Mouse (Mus musculus): ENCODE data around the gene Capn11. TPM values are rescaled to one million over a fixed set of nuclear protein-coding genes. Genes with fewer than 3 reads are reported as not detected.

Capn11 gene
- polyA plus RNA-seq, 1 experiment, result not detected

DNA sequence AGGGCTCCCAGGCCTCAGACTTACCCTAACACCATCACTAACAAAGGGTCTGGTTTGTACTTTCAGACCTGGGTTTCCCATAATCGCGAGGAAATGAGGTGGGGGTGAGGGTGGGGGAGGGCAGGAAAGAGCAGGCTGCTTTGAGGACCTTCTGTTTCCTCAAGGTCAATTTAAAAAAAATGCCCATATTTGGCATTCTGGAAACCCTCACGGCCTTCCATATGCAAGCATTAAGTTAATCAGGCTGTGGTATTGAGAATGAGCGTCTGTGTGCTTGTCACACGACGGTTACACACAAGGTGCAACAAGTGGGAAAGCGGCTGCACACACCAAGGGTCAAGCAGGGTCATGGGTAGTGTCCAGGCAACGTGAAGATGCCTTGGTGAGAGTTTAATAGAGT is 47.1 kb downstream of the Capn11 start:
- H3K4me3 ChIP-seq (ENCODE audit: insufficient read depth, low read depth, low read length), result no peak overlapping the region
- no peaks in the 10 kb centered on the region for H3K4me1 ChIP-seq (ENCODE audit: control insufficient read depth, insufficient read depth, low read length)
- no peak overlapping the region for H3K27ac ChIP-seq (ENCODE audit: insufficient read depth, low read depth, low read length)
- TF ChIP-seq CTCF (IDR thresholded peaks at IDR 0.05; ENCODE audit: insufficient read depth, low read depth, low read length), result no peak
- no peak for TF ChIP-seq POLR2A (IDR thresholded peaks at IDR 0.05; ENCODE audit: insufficient read depth, low read depth, low read length)
- WGBS, result 83% methylated on average over 8 of the region's 8 CpGs

DNA sequence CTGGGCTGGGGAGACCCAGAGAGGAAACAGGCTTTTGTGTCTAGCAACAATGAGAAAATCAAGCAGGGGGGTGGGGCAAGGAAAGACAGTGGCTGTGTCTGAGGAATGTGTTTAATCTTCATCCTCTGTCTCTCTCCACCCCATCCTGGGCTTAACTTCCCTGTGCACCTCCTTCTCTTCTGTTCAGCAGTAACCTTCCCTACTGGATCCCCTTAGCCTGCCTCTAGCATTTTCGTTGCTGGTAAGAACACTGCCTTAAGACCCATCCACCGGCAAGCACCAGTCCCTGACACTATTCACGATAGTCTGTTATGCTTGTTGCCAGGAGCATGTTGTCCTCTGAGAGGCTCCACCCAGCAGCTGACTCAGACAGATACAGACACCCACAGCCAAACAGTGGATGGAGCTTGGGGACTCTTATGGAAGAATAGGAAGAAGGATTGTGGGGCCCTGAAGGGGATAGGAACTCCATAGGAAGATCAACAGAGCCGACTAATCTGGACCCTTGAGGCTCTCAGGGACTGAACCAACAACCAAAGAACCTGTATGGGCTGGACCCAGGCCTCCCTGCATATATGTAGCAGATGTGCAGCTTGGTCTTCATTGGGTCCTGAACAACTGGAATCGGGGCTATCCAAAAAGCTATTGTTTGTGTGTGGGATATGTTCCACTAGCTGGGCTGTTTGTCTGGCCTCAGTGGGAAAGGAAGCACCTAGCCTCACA is 48.8 kb downstream of the Capn11 start:
- H3K4me1 ChIP-seq (ENCODE audit: control insufficient read depth, insufficient read depth, low read length), result no peaks in the 10 kb centered on the region
- WGBS, result 30% methylated on average over 5 of the region's 5 CpGs
- H3K4me3 ChIP-seq (ENCODE audit: insufficient read depth, low read depth, low read length), result no peak overlapping the region
- no peak overlapping the region for H3K27ac ChIP-seq (ENCODE audit: insufficient read depth, low read depth, low read length)
- TF ChIP-seq CTCF (IDR thresholded peaks at IDR 0.05; ENCODE audit: insufficient read depth, low read depth, low read length) (no peak), POLR2A (IDR thresholded peaks at IDR 0.05; ENCODE audit: insufficient read depth, low read depth, low read length) (no peak)

DNA sequence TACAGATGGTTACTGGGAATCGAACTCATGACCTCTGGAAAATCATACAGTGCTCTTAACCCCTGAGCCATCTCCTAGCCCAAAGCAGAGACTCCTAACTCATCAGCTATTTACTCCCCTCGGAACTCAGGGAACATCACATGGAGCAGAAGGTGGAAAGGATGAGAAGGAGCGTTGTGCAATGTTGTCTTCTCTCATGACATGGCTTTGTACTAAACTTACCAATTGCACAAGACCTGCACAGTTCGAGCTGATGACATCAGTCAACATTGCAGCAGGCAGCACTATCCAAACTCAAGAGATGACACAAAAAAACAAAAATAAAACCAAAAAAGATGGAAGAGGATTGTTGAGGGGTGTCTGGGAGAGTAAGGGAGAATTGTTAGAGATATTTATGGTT is 50.7 kb downstream of the Capn11 start:
- TF ChIP-seq CTCF (IDR thresholded peaks at IDR 0.05; ENCODE audit: insufficient read depth, low read depth, low read length) (no peak), POLR2A (IDR thresholded peaks at IDR 0.05; ENCODE audit: insufficient read depth, low read depth, low read length) (no peak)
- Histone ChIP-seq H3K27ac (ENCODE audit: insufficient read depth, low read depth, low read length) (no peak overlapping the region), H3K4me1 (ENCODE audit: control insufficient read depth, insufficient read depth, low read length) (no peaks in the 10 kb centered on the region), H3K4me3 (ENCODE audit: insufficient read depth, low read depth, low read length) (no peak overlapping the region)
- WGBS, result 91% methylated on average over 4 of the region's 4 CpGs

DNA sequence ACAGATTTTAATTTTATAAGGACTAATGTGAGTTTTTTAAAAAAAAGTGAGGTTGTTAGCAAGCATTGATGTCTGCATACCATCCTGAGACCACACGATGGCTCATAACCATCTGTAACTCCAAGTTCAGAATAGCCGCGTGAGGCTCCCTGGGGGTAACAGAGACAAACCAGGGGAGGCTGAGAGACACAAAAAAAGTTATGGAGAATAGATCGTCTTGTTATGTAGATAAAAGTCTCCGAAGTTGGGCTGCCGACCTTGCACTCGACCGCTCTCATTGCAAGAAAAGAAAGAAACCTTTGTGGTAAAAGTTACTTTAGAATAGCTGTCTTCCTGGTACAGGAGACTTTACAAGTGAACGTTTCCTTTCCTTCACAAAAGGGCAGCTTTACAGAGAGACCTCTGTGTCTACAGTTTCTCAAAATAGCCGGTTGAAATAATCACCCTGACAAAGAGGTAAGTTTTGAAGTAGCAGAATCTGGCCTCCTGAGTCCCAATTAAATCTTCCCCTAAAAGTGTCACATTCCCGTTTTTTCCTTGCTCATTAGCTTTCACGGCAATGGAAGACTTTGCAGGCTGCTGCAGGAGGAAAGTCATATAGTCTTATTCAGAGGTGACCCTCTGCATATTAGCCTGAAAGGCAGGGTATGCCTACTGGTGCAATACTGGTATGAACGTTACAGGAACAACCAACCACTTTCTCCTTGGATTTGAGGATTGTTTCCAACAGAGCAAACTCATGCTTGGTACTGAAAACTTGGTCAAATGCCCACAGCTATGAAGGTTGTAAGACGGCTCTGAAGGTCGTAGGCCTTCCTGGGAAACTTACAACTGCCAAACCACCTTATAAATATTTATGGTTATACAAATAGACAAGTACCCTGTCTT is 51.9 kb downstream of the Capn11 start:
- 61% methylated on average over 15 of the region's 15 CpGs for WGBS
- H3K4me1 ChIP-seq (ENCODE audit: control insufficient read depth, insufficient read depth, low read length), result no peaks in the 10 kb centered on the region
- no peak overlapping the region for H3K27ac ChIP-seq (ENCODE audit: insufficient read depth, low read depth, low read length)
- TF ChIP-seq POLR2A (IDR thresholded peaks at IDR 0.05; ENCODE audit: insufficient read depth, low read depth, low read length), result no peak
- TF ChIP-seq CTCF (IDR thresholded peaks at IDR 0.05; ENCODE audit: insufficient read depth, low read depth, low read length), result no peak
- no peak overlapping the region for H3K4me3 ChIP-seq (ENCODE audit: insufficient read depth, low read depth, low read length)

DNA sequence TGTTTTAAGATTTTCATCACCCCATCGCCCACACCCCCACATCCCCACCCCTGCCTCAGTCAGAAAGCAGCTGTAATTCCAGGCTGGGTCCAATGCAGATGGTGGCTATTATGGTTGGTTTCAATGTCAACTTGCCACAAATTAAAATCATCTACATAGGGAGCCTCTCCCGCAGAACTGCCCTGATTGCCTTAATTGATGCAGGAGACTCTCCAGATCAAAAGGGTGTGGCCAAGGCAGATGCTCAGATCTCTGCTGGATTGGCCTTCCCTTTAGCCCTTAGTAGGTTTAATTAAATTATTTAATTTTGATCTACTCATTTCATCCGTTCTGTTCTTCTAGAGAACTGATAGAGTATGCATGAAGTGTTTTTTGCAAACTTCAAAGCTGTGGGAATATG is 56.1 kb downstream of the Capn11 start:
- Histone ChIP-seq H3K4me3 (ENCODE audit: insufficient read depth, low read depth, low read length) (no peak overlapping the region), H3K27ac (ENCODE audit: insufficient read depth, low read depth, low read length) (no peak overlapping the region), H3K4me1 (ENCODE audit: control insufficient read depth, insufficient read depth, low read length) (peaks cover 5% of the 10 kb centered on the region)
- 81% methylated on average over 3 of the region's 3 CpGs for WGBS
- TF ChIP-seq CTCF (IDR thresholded peaks at IDR 0.05; ENCODE audit: insufficient read depth, low read depth, low read length), result no peak
- TF ChIP-seq POLR2A (IDR thresholded peaks at IDR 0.05; ENCODE audit: insufficient read depth, low read depth, low read length), result no peak

DNA sequence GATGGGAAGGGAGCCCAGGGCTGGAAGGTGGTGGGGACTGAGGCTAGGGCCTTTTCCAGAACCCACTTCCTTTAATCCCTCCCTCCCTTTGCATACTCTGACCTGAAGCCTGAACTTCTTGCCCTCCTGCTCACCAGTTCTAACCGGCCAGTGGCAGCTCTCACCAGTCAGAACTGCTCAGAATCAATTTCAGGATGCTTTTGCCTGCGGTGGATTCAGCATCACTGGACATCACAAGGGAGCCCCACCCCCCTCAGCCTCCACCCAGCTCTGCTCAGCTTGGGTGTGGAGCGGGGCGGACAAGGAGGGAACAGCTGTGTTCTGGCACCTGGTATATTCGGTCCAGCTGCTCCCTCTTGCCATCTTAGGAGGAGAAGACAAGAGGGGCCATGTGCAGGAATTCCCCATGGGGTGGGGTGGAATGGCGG is 57.2 kb downstream of the Capn11 start, which contains the start of gene Mymx:
Mymx (minus strand) TSS at position 226 of the 428 bp plus-strand sequence.
- Histone ChIP-seq H3K4me1 (ENCODE audit: control insufficient read depth, insufficient read depth, low read length) (peaks cover 10% of the 10 kb centered on the region), H3K4me3 (ENCODE audit: insufficient read depth, low read depth, low read length) (no peak within 1 kb of the TSS), H3K27ac (ENCODE audit: insufficient read depth, low read depth, low read length) (no peak within 1 kb of the TSS)
- 72% methylated on average over 6 of the region's 6 CpGs for WGBS
- TF ChIP-seq POLR2A (IDR thresholded peaks at IDR 0.05; ENCODE audit: insufficient read depth, low read depth, low read length), result no peak

DNA sequence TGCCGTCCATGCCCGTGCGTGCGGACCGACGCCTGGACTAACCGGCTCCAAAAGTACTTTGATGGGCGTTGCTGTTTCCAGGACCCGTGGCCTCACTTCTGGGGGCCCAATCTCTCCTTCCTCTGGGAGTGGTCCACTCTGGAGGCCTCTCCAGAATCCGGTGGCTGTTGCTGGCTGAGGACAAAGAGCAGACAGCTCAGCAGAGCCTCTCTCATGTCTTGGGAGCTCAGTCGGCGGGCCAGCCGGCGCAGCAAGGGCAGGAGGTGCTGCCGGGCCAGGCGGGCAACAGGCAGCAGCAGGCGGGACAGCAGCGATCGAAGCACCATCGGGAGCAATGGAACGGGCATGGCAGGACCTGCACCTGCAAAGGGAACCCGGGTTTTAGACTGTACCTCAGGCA is 57.8 kb downstream of the Capn11 start:
- H3K27ac ChIP-seq (ENCODE audit: insufficient read depth, low read depth, low read length), result no peak overlapping the region
- H3K4me3 ChIP-seq (ENCODE audit: insufficient read depth, low read depth, low read length), result no peak overlapping the region
- H3K4me1 ChIP-seq (ENCODE audit: control insufficient read depth, insufficient read depth, low read length), result peaks cover 16% of the 10 kb centered on the region
- WGBS, result 58% methylated on average over 22 of the region's 22 CpGs
- no peak for TF ChIP-seq POLR2A (IDR thresholded peaks at IDR 0.05; ENCODE audit: insufficient read depth, low read depth, low read length)
- TF ChIP-seq CTCF (IDR thresholded peaks at IDR 0.05; ENCODE audit: insufficient read depth, low read depth, low read length), result no peak

DNA sequence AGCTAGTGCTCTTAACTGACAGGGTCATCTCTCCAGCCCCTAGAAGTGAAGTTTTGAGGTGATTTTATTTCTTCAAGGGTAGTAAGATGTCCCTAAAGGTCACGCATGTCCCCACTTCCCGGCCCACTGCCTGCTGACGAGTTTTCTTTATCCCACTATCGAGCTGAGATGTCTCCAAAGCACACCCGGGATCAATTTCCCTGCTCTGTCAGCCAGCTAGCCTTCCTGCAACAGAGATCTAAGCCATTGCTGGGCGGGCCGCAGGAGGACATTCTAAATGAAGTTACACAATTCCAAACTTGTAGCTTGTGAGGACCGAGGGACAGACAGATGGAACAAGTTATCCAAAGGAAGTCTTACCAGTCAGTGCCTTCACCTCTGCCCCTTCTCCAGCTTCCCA is 58.9 kb downstream of the Capn11 start:
- WGBS, result 90% methylated on average over 8 of the region's 8 CpGs
- peaks cover 26% of the 10 kb centered on the region for H3K4me1 ChIP-seq (ENCODE audit: control insufficient read depth, insufficient read depth, low read length)

More for the DNA sequence above, 58.9 kb downstream of the Capn11 start:
- Histone ChIP-seq H3K4me3 (ENCODE audit: insufficient read depth, low read depth, low read length) (no peak overlapping the region), H3K27ac (ENCODE audit: insufficient read depth, low read depth, low read length) (no peak overlapping the region)
- no peak for TF ChIP-seq POLR2A (IDR thresholded peaks at IDR 0.05; ENCODE audit: insufficient read depth, low read depth, low read length)
- TF ChIP-seq CTCF (IDR thresholded peaks at IDR 0.05; ENCODE audit: insufficient read depth, low read depth, low read length), result no peak

Data from olfactory bulb, adult 2 months (tissue).